Mouse (Mus musculus) embryonic fibroblast, embryonic 13.5 days (primary cell): ENCODE measurements at regions not wholly inside any gene's neighbourhood (a gene's known extent, or its start where the extent isn't known, plus 50 kb on each side); places are given as distances from the start of the nearest gene placed in this dataset.

Source experiments
- H3K27ac ChIP-seq: 2 replicates; pipeline ENCODE4 v1.5.1; 2012; ENCODE audit warnings: low read length, control low read depth, inconsistent platforms; ENCODE audit not compliant: insufficient read depth
- H3K4me1 ChIP-seq: 2 replicates; pipeline ENCODE4 v1.6.1; 2011; ENCODE audit warnings: low read length; ENCODE audit not compliant: control insufficient read depth, insufficient read depth
- H3K4me3 ChIP-seq: 2 replicates; pipeline ENCODE4 v1.5.1; 2011; ENCODE audit warnings: mild to moderate bottlenecking, control low read depth, low read length; ENCODE audit not compliant: insufficient read depth
- CTCF ChIP-seq: IDR thresholded peaks from 2 replicates; pipeline ENCODE4 v1.5.1; 2011; ENCODE audit warnings: mild to moderate bottlenecking, control low read depth, low read length, moderate library complexity, borderline replicate concordance; ENCODE audit not compliant: insufficient read depth
- POLR2A ChIP-seq: IDR thresholded peaks from 2 replicates; pipeline ENCODE4 v1.6.1; 2011; ENCODE audit warnings: low read depth, mild to moderate bottlenecking, control low read depth, low read length, moderate library complexity

GRCm38 (mm10) chr3:38129167-38129500 lies 355.5 kb downstream of the Ankrd50 start:
- Histone ChIP-seq H3K27ac (no peak overlapping the region), H3K4me3 (no peak overlapping the region), H3K4me1 (no peaks in the 10 kb centered on the region; the same call in 1 of the 2 replicates)
- no peak for TF ChIP-seq POLR2A
- no peak for TF ChIP-seq CTCF

GRCm38 (mm10) chr3:38128486-38129166 lies 356.0 kb downstream of the Ankrd50 start:
- Histone ChIP-seq H3K27ac (0 out of 2 replicates have a peak overlapping the region, but pooled peaks have one; percentile 2), H3K4me3 (no peak overlapping the region), H3K4me1 (no peaks in the 10 kb centered on the region; the same call in 1 of the 2 replicates)
- TF ChIP-seq POLR2A (no peak), CTCF (no peak)

- no peak overlapping the region for H3K27ac ChIP-seq
- H3K4me1 ChIP-seq, result no peaks in the 10 kb centered on the region
- no peak for TF ChIP-seq CTCF
- no peak for TF ChIP-seq POLR2A
- H3K4me3 ChIP-seq, result no peak overlapping the region
These were observed 368.4 kb downstream of the Ankrd50 start for GRCm38 (mm10) chr3:38116071-38116787.

- no peak overlapping the region for H3K27ac ChIP-seq
- TF ChIP-seq CTCF (no peak), POLR2A (no peak)
These were observed 372.1 kb downstream of the Ankrd50 start for GRCm38 (mm10) chr3:38112568-38112967.

GRCm38 (mm10) chr3:38105022-38105857 lies 379.4 kb downstream of the Ankrd50 start:
- H3K4me3 ChIP-seq, result no peak overlapping the region
- no peak overlapping the region for H3K27ac ChIP-seq
- H3K4me1 ChIP-seq, result no peaks in the 10 kb centered on the region
- TF ChIP-seq CTCF (no peak), POLR2A (no peak)

More at GRCm38 (mm10) chr3:38112568-38112967, 372.1 kb downstream of the Ankrd50 start:
- H3K4me1 ChIP-seq, result no peaks in the 10 kb centered on the region
- H3K4me3 ChIP-seq, result no peak overlapping the region

- no peak overlapping the region for H3K27ac ChIP-seq
- no peaks in the 10 kb centered on the region for H3K4me1 ChIP-seq
- TF ChIP-seq POLR2A, result no peak
- no peak for TF ChIP-seq CTCF
- no peak overlapping the region for H3K4me3 ChIP-seq
These were observed 380.1 kb upstream of the Gm5148 start for GRCm38 (mm10) chr3:38104418-38104817.

GRCm38 (mm10) chr3:38102985-38103384 lies 378.7 kb upstream of the Gm5148 start:
- TF ChIP-seq CTCF, result no peak
- TF ChIP-seq POLR2A, result no peak
- H3K4me1 ChIP-seq, result no peaks in the 10 kb centered on the region
- H3K4me3 ChIP-seq, result no peak overlapping the region
- H3K27ac ChIP-seq, result no peak overlapping the region

GRCm38 (mm10) chr3:38102181-38102580 lies 377.9 kb upstream of the Gm5148 start:
- no peak overlapping the region for H3K4me3 ChIP-seq
- H3K27ac ChIP-seq, result no peak overlapping the region
- no peak for TF ChIP-seq POLR2A
- no peak for TF ChIP-seq CTCF
- H3K4me1 ChIP-seq, result no peaks in the 10 kb centered on the region

GRCm38 (mm10) chr3:38094370-38094979 lies 370.2 kb upstream of the Gm5148 start:
- H3K4me3 ChIP-seq, result no peak overlapping the region
- no peak overlapping the region for H3K27ac ChIP-seq
- no peaks in the 10 kb centered on the region for H3K4me1 ChIP-seq
- TF ChIP-seq POLR2A (no peak), CTCF (no peak)
